Mouse (Mus musculus) 3T3-L1 (cell line): ENCODE data around the gene Rab44.

Experiments used
- DNase-seq: peaks from one replicate; pipeline ENCODE4 v3.0.0-alpha.2; 2015; ENCODE audit warnings: low read depth, low spot score

The Rab44 gene

DNA sequence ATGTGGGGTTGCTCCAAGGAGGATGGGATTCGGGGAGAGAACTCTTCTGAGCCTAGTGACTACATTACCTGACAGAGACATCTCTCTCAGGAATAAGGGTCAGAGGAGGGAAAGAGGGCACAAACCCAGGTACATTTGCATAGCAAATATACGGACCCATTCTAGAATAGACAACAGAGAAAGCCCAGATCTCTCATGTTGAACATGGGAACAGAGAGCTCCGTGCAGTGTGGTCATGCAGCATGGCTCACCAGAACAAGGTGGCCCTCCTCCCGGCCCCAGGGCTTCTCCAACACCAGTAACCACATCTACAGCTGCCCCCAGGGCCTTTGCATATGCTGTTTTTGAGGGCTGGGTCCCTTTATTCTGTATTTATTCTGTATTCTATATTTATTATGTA lies 54.5 kb downstream of the Rab44 start:
- DNase-seq = no peak

DNA sequence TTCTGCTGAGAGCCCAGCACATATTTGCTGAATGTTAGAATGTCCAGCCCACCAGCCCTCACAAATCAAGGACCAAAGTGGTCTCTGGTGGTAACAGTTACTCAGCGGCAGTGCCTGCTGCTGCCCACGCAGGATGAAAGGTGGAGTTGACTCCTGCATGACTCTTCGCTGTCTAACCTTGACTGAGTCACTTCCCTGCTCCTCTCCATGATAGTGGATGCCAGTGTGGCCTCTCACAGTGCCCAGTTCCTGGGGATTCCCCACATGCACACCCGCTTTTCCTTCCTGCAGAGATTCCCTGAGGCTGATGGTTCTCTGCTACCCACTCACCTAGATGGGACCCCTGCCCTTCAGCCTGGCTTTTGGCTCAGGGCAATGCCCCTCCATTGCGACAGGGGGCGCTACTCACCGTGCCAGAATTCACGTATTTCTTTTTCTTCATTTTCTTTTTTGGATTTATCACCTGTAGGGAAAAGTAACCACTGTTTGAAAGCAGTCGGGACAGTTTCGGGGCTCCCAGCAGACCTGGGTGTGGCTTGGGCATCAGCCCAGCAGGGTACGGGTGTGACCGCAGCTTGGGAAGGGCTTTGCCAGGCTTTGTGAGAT lies 55.2 kb downstream of the Rab44 start:
- peak; percentile 74 for DNase-seq

DNA sequence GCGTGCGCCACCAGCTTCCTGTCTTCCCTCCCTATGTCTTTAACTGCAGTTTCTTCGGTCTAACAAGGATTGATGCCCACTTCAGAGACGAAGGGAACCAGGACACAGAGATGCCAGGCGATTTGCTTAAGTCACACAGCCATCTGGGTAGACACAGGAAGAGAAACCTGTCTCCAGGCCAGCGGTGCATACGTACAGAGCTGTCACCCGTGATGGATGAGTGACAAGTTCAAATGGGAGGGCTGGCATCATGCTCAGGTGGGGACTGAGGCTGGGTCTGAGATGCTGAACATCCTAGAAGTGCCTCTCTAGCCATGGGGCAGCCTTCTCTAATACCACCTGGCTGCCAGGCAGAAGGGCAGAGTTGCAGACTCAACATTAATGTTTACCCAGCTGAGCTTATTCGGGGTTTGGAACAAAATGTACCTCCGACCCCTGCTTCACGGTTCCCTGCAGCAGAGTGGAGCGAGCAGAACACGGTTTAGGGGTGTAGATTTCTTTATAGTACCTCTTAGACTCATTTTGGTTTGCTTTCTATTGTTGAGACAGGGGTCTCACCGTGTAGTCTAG lies 56.6 kb downstream of the Rab44 start:
- no peak for DNase-seq

- peak; percentile 93 for DNase-seq
These were observed 57.2 kb downstream of the Rab44 start for GRCm38 (mm10) chr17:29171001-29171772.

DNA sequence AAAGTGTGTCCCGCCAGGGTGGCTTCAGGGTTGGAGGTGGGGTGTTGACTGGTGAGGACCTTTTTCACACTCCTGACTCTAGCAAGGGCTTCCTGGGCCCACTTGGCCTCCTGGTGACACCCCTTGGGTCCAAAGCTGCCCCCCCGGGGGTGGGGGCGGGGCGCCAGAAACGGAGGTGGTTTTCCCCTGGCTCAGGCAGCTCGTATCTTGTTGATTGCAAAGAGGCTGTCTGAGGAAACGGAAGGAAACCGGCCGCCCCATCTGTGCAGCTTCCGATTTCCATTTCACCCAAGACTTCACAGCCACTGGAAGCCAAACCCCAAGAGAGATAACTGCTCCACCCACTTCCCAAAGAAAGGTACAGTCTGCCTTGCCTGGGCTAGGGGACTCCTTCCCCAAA lies 58.1 kb downstream of the Rab44 start:
- DNase-seq = no peak

DNA sequence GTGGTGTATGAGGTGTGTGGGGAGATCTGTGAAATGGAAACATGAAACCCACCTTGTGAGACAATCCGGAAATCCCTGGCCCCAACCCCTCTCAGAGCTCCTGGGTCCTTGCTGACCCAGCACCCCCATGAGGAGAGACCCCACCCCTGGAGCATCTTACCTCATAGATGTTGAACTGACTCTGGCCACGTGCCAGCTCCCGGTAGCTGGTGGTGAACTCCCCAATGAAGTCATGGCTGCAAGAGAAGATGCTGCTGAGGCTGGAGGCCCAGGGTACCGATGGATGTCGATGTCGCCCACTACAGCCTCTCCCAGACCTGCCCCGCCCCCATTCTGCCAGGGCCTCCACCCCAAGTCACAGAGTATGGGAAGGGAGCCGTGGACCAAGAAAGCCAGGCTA lies 59.2 kb downstream of the Rab44 start:
- no peak for DNase-seq

GRCm38 (mm10) chr17:29175693-29176092 lies 61.7 kb downstream of the Rab44 start:
- no peak for DNase-seq

- DNase-seq = peak; percentile 72
These were observed 62.7 kb downstream of the Rab44 start for GRCm38 (mm10) chr17:29176391-29177267.

DNA sequence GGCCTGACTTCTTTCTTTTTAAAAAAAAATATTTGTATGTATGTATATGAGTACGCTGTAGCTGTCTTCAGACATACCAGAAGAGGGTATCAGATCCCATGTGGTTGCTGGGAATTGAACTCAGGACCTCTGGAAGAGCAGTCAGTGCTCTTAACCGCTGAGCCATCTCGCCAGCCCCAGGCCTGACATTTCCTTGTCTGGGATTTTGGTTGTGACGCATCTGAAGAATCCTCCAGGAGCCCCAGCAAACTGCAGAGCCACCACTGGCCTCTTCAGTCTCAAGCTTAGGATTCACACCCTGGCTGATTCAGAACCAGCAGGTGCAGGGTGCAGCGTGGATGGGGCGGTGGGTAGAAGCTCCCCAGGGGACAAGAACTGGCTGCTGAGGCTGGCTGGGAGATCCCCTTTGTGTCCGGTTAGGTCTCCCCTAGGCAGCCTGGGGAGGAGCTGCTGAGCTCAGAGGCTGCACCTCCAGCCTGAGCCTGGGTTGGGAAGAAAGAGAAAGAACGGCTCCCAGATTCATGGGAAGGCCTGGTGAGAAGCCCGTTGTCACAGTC lies 64.6 kb downstream of the Rab44 start:
- DNase-seq = no peak

DNA sequence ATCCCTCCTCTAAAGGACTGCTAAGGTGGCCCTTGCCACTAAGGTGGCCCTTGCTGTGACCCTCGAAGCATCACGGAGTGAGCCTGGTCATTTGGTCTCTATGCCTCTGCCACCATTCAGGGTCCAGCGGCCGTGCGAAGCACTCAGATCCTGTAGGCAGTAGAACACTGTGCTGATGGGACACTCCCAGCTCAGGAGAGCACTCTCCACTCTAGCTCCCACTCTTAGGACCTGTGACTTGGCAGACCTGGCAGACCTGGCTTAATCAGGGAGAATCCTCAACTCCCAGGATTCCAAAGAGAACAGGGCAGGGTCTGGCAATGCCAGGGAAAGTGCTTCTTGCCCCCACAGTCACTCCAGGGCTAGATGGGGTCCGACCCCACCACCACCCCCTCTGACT lies 66.0 kb downstream of the Rab44 start:
- no peak for DNase-seq

DNA sequence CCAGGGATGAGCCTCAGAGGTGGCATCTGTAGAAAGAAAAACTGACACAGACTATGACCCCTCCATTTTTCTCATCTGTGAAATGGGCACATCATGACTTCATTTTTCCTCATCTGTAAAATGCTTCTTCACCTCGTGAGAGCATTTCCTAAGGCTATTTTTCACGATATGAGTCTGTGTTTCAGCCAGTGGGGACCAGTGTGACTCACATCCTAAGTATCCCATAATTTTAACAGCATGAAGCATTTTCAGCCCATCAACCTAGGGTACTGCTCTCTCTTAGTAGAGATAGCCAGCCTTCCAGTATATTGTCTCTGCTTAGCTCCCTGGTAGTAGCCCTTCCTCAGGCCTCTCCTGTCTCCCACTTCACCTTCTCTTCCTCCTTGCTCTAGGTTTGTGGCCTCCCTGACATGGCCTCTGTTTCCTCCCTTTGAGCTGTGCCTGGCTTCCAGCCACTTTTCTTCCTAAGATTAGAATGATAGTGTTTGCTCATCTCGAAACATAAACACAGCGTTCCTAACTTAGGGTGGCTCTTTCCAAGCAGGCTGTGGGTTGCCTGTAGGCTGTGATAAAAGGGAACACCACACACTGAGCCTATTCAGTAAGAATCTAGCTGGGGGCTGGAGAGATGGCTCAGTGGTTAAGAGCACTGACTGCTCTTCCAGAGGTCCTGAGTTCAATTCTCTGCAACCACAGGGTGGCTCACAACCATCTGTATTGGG lies 66.6 kb downstream of the Rab44 start:
- peak; percentile 87 for DNase-seq

- DNase-seq = no peak
These were observed 67.8 kb downstream of the Rab44 start for GRCm38 (mm10) chr17:29181751-29182150.

- no peak for DNase-seq
These were observed 69.2 kb downstream of the Rab44 start for GRCm38 (mm10) chr17:29183162-29183561.

- DNase-seq = no peak
These were observed 71.6 kb downstream of the Rab44 start for GRCm38 (mm10) chr17:29185376-29186046.

DNA sequence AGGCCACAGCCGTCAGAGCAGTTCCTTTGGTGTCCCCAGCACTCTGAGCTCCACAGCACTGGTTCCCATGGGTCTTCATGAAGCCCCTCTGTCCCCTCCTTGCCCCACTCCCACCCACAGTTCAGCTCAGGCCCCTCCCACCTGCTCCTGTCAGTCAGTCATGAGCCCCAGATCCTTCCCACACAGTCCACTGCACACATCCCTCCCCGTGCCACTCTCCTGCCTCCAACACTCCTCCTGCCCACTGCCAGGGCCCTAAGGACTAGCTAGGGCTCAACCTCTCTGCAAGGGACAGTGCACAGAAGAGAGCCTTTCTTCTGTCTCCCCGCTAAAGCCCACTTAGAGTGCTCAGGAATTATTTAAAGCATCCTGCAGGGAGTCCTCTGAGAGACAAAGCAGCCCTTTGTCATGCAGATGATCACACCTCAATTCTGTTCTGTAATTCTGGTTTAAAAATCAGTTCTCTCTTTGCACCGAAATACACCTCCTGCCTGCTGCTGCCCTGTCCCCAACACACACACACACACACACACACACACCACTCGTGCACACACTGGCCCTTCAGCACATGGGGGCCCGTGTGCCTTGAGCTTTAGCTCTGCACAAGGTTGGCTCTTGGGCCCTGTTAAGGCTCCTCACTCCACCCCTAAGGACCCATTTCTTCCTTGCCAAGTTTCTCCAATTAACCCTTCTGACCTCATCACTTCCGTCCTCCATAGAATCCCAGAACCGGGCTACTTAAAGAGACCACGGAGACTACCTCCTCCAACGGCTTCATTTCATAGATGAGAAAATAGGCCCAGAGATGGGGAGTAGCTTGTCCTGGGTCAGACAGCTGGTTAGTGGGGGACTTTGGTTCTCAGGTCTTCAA lies 73.3 kb downstream of the Rab44 start:
- DNase-seq = no peak

DNA sequence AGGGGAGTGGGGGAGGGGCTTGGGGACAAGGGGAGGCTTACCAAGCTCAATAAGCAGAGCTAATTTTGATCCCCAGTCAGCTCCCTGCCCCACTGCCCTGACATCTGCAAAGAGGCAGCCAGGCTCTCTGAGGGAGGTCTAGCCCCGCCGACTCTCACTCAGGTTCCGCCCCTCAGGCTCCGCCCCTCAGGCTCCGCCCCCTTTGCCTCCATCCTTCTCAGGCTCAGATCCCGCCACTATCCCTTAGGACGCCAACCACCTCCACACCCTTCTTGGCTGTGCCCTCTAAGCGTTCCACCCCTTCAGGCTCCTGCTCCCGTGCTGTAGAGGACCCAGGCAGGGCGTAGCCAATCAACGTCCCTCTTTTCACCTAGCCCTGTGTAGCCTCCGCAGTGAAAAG lies 75.0 kb downstream of the Rab44 start:
- no peak for DNase-seq

- peak; percentile 56 for DNase-seq
These were observed 81.6 kb downstream of the Rab44 start for GRCm38 (mm10) chr17:29195579-29195978.
